Mouse (Mus musculus): ENCODE data around the gene Apol6. TPM values are rescaled to one million over a fixed set of nuclear protein-coding genes. Genes with fewer than 3 reads are reported as not detected.

Gene Apol6
- polyA plus RNA-seq, 1 experiment: 0.06 TPM

DNA sequence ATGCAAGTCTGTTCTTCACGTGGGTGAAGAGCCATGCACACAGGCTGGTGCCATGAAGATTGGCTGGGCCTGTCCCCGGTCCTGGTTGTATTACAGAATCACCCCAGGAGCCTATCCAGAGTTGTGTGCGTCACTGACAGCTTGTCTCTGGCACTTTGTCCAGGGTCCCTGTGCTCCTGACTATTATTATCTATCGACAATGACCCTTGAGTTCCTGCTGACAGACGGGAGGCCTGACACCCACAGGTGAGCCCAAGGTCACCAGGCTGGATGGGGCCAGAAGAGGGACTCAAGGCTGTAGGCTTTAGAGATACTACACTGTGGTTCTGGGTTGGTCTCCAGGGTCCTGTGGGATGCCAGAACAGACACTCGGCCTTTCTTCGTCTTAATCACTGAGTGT, 25.0 kb upstream of the Apol6 start:
- Histone ChIP-seq H3K79me2 (ENCODE audit: control insufficient read depth, insufficient read depth) (no peaks in the 10 kb centered on the region), H3K36me3 (ENCODE audit: control insufficient read depth, insufficient read depth) (no peaks in the 10 kb centered on the region), H3ac (ENCODE audit: control insufficient read depth, insufficient read length, low read depth) (no peak overlapping the region), H3K4me3 (ENCODE audit: insufficient read depth, poor library complexity, severe bottlenecking) (no peak overlapping the region), H3K79me3 (ENCODE audit: low read depth) (no peaks in the 10 kb centered on the region), H3K27me3 (ENCODE audit: control insufficient read depth, insufficient read depth, insufficient read length) (no peaks in the 10 kb centered on the region)
- TF ChIP-seq FOSL1 (IDR thresholded peaks at IDR 0.05; ENCODE audit: insufficient read depth, low read length, poor library complexity, severe bottlenecking): no peak
- TF ChIP-seq MYOG (IDR thresholded peaks at IDR 0.05; ENCODE audit: control insufficient read depth, extremely low read depth, insufficient read length): no peak
- TF ChIP-seq CTCF (IDR thresholded peaks at IDR 0.05; ENCODE audit: control insufficient read depth, insufficient read depth, insufficient read length): no peak
- TF ChIP-seq USF1 (IDR thresholded peaks at IDR 0.05; ENCODE audit: low read depth): no peak
- no peak for TF ChIP-seq MAX (IDR thresholded peaks at IDR 0.05)
- TF ChIP-seq MYOD1 (IDR thresholded peaks at IDR 0.05; ENCODE audit: control insufficient read depth, insufficient read length, low read depth): no peak
- TF ChIP-seq CEBPB (IDR thresholded peaks at IDR 0.05; ENCODE audit: low read depth): no peak

DNA sequence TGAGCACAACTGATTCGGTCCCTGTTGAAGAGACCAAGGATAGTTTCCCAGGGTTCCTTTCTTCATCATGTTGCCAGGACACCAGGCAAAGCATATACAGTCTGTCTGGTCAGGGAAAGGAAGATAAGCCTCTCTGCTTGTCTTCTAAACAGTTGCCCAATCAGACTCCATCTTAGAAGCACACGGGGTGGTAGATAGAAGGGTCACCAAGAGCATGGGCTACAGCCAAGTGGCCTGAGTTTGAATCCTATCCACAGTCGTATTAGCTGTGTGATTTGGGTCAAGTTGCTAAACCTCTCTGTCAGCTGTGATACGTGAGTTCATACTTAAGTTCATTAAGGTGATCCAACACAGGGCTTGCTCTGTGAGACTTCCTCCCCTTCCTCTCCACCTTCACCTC, 24.4 kb upstream of the Apol6 start:
- no peaks in the 10 kb centered on the region for H3K79me2 ChIP-seq (ENCODE audit: control insufficient read depth, insufficient read depth)
- TF ChIP-seq CEBPB (IDR thresholded peaks at IDR 0.05; ENCODE audit: low read depth) (no peak), FOSL1 (IDR thresholded peaks at IDR 0.05; ENCODE audit: insufficient read depth, low read length, poor library complexity, severe bottlenecking) (no peak), USF1 (IDR thresholded peaks at IDR 0.05; ENCODE audit: low read depth) (no peak), MYOG (IDR thresholded peaks at IDR 0.05; ENCODE audit: control insufficient read depth, extremely low read depth, insufficient read length) (no peak), MYOD1 (IDR thresholded peaks at IDR 0.05; ENCODE audit: control insufficient read depth, insufficient read length, low read depth) (no peak), CTCF (IDR thresholded peaks at IDR 0.05; ENCODE audit: control insufficient read depth, insufficient read depth, insufficient read length) (no peak), MAX (IDR thresholded peaks at IDR 0.05) (no peak)

DNA sequence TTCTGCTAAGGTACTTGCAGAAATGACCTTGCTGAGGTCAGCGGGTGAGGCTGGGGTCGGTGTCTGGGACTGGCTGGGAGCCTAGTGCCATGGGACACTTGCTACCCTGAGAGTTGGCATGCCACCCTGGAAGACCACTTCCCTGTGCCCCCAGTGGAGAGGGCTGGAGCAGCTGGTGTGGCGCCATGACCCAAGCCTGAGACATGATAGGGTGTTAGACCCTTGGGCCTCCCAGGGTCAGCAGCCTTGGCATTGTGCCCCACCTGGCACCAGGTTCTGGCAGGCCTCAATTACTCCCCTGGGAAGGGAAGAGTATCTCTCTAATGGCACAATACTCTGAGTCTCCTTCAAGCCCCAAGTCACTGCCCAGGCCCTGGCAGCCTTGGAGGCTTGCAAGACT, 23.5 kb upstream of the Apol6 start:
- TF ChIP-seq USF1 (IDR thresholded peaks at IDR 0.05; ENCODE audit: low read depth) (no peak), MAX (IDR thresholded peaks at IDR 0.05) (no peak), FOSL1 (IDR thresholded peaks at IDR 0.05; ENCODE audit: insufficient read depth, low read length, poor library complexity, severe bottlenecking) (no peak), MYOD1 (IDR thresholded peaks at IDR 0.05; ENCODE audit: control insufficient read depth, insufficient read length, low read depth) (no peak), CEBPB (IDR thresholded peaks at IDR 0.05; ENCODE audit: low read depth) (no peak), CTCF (IDR thresholded peaks at IDR 0.05; ENCODE audit: control insufficient read depth, insufficient read depth, insufficient read length) (no peak), MYOG (IDR thresholded peaks at IDR 0.05; ENCODE audit: control insufficient read depth, extremely low read depth, insufficient read length) (no peak)
- Histone ChIP-seq H3K36me3 (ENCODE audit: control insufficient read depth, insufficient read depth) (no peaks in the 10 kb centered on the region), H3K79me3 (ENCODE audit: low read depth) (no peaks in the 10 kb centered on the region), H3ac (ENCODE audit: control insufficient read depth, insufficient read length, low read depth) (no peak overlapping the region), H3K27me3 (ENCODE audit: control insufficient read depth, insufficient read depth, insufficient read length) (no peaks in the 10 kb centered on the region), H3K4me3 (ENCODE audit: insufficient read depth, poor library complexity, severe bottlenecking) (no peak overlapping the region), H3K79me2 (ENCODE audit: control insufficient read depth, insufficient read depth) (no peaks in the 10 kb centered on the region)

More for the DNA sequence above, 24.4 kb upstream of the Apol6 start:
- H3K27me3 ChIP-seq (ENCODE audit: control insufficient read depth, insufficient read depth, insufficient read length): no peaks in the 10 kb centered on the region
- H3K36me3 ChIP-seq (ENCODE audit: control insufficient read depth, insufficient read depth): no peaks in the 10 kb centered on the region
- no peaks in the 10 kb centered on the region for H3K79me3 ChIP-seq (ENCODE audit: low read depth)
- no peak overlapping the region for H3K4me3 ChIP-seq (ENCODE audit: insufficient read depth, poor library complexity, severe bottlenecking)
- H3ac ChIP-seq (ENCODE audit: control insufficient read depth, insufficient read length, low read depth): no peak overlapping the region

DNA sequence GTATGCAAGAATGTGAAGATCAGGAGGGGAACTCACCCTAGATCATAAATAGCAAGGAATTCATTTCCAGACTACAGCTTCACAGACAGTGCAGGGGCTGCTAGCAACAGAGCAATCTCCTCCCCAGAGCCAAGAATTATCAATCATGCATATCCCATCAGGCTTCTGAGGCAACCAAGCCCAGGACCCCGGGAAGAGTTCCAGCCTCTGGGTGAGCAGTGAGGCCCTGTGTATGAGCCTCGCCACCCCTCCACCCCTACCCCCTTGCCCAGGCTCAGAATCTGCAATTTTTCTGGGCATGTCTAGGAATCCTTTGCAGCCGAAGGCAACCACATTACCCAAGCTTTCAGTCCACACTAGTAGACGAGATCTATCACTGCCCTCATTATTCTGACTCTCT, 22.7 kb upstream of the Apol6 start:
- Histone ChIP-seq H3K27me3 (ENCODE audit: control insufficient read depth, insufficient read depth, insufficient read length) (no peaks in the 10 kb centered on the region), H3K36me3 (ENCODE audit: control insufficient read depth, insufficient read depth) (no peaks in the 10 kb centered on the region), H3ac (ENCODE audit: control insufficient read depth, insufficient read length, low read depth) (no peak overlapping the region), H3K79me2 (ENCODE audit: control insufficient read depth, insufficient read depth) (no peaks in the 10 kb centered on the region), H3K79me3 (ENCODE audit: low read depth) (no peaks in the 10 kb centered on the region), H3K4me3 (ENCODE audit: insufficient read depth, poor library complexity, severe bottlenecking) (no peak overlapping the region)
- TF ChIP-seq MYOD1 (IDR thresholded peaks at IDR 0.05; ENCODE audit: control insufficient read depth, insufficient read length, low read depth) (no peak), CEBPB (IDR thresholded peaks at IDR 0.05; ENCODE audit: low read depth) (no peak), MYOG (IDR thresholded peaks at IDR 0.05; ENCODE audit: control insufficient read depth, extremely low read depth, insufficient read length) (no peak), MAX (IDR thresholded peaks at IDR 0.05) (no peak), CTCF (IDR thresholded peaks at IDR 0.05; ENCODE audit: control insufficient read depth, insufficient read depth, insufficient read length) (no peak), FOSL1 (IDR thresholded peaks at IDR 0.05; ENCODE audit: insufficient read depth, low read length, poor library complexity, severe bottlenecking) (no peak), USF1 (IDR thresholded peaks at IDR 0.05; ENCODE audit: low read depth) (no peak)

DNA sequence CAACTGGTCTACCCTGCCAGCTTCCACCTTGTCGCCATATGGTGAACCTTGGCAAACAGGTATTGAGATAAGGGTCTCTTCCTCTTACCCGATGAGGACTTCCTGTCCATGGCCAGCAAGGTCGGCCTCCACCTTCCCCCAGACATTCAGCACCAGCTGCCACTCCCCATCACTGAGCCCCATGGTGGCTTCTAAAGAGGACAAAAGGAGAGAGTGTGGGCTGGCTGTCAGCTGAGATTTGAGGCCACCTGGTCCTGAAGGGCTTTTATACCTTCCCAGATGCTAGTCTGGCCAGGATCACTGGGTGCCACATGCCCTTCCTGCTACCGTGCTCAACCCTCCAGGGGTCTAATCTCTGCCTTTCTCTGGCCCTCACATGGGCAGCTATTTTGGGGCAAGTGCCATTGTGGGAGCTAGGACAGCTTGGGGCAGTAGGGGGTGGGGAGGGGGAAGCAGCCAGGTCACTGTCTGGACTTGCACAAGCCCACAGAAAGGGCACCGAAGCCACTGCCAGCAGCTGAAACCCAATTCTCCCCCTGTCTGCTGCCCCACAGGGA, 22.1 kb upstream of the Apol6 start:
- Histone ChIP-seq H3K4me3 (ENCODE audit: insufficient read depth, poor library complexity, severe bottlenecking) (no peak overlapping the region), H3K27me3 (ENCODE audit: control insufficient read depth, insufficient read depth, insufficient read length) (no peaks in the 10 kb centered on the region), H3ac (ENCODE audit: control insufficient read depth, insufficient read length, low read depth) (no peak overlapping the region), H3K79me2 (ENCODE audit: control insufficient read depth, insufficient read depth) (no peaks in the 10 kb centered on the region), H3K79me3 (ENCODE audit: low read depth) (no peaks in the 10 kb centered on the region), H3K36me3 (ENCODE audit: control insufficient read depth, insufficient read depth) (no peaks in the 10 kb centered on the region)
- TF ChIP-seq MYOG (IDR thresholded peaks at IDR 0.05; ENCODE audit: control insufficient read depth, extremely low read depth, insufficient read length) (no peak), MYOD1 (IDR thresholded peaks at IDR 0.05; ENCODE audit: control insufficient read depth, insufficient read length, low read depth) (no peak), CEBPB (IDR thresholded peaks at IDR 0.05; ENCODE audit: low read depth) (no peak), USF1 (IDR thresholded peaks at IDR 0.05; ENCODE audit: low read depth) (no peak), FOSL1 (IDR thresholded peaks at IDR 0.05; ENCODE audit: insufficient read depth, low read length, poor library complexity, severe bottlenecking) (no peak), CTCF (IDR thresholded peaks at IDR 0.05; ENCODE audit: control insufficient read depth, insufficient read depth, insufficient read length) (no peak)

All from C2C12 (cell line).